Mouse (Mus musculus) thymus, adult 2 months (tissue): Measurements from ENCODE around the gene Coro1b. TPM values are rescaled to one million over a fixed set of nuclear protein-coding genes. Genes with fewer than 3 reads are reported as not detected.

ENCODE experiments used
- DNase-seq: peaks from one replicate; pipeline ENCODE4 v3.0.0; 2021
- H3K27ac ChIP-seq: fragments of 200-500 bp; 2 replicates; pipeline ENCODE4 v1.5.1; 2012; ENCODE audit warnings: low read length, control low read depth; ENCODE audit not compliant: control insufficient read depth, insufficient read depth
- H3K27me3 ChIP-seq: fragments of 200-500 bp; 2 replicates; pipeline ENCODE4 v1.6.1; 2012; ENCODE audit warnings: mild to moderate bottlenecking, low read length, moderate library complexity, mixed read lengths; ENCODE audit not compliant: control insufficient read depth, insufficient read depth
- H3K36me3 ChIP-seq: fragments of 200-500 bp; 2 replicates; pipeline ENCODE4 v1.6.1; 2012; ENCODE audit warnings: mild to moderate bottlenecking, low read length, moderate library complexity; ENCODE audit not compliant: control insufficient read depth, insufficient read depth
- H3K4me1 ChIP-seq: fragments of 200-500 bp; replicated peaks from 2 replicates; pipeline ENCODE4 v1.6.1; 2012; ENCODE audit warnings: low read length; ENCODE audit not compliant: control insufficient read depth, insufficient read depth
- H3K4me3 ChIP-seq: fragments of 200-500 bp; 2 replicates; pipeline ENCODE4 v1.5.1; 2012; ENCODE audit warnings: mild to moderate bottlenecking, low read length, control low read depth, moderate library complexity; ENCODE audit not compliant: control insufficient read depth, insufficient read depth
- CTCF ChIP-seq: fragments of 200-500 bp; IDR thresholded peaks from 2 replicates; pipeline ENCODE4 v1.5.1; 2012; ENCODE audit warnings: mild to moderate bottlenecking, control low read depth, low read length, moderate library complexity, borderline replicate concordance; ENCODE audit not compliant: control insufficient read depth, poor library complexity, insufficient read depth; ENCODE audit errors: extremely low read depth
- POLR2A ChIP-seq: fragments of 200-500 bp; IDR thresholded peaks from 2 replicates; pipeline ENCODE4 v1.6.1; 2012; ENCODE audit warnings: mild to moderate bottlenecking, low read length, control low read depth, moderate library complexity; ENCODE audit not compliant: control insufficient read depth, poor library complexity, insufficient read depth; ENCODE audit errors: extremely low read depth
- WGBS: fragments of 180-500 bp; shearing (Covaris S2); methylation state at CpG from one replicate; pipeline ENCODE4 v1.1.7; 2018; 5-methylcytosine and 5-hydroxymethylcytosine counted together
- polyA plus RNA-seq: library from polyadenylated mRNA; depleted of rRNA; stranded (reverse); fragments of >200 nt; gene quantifications from 2 replicates; pipeline ENCODE4 v1.2.3, GENCODE M21; 2012

Gene Coro1b
- polyA plus RNA-seq, 1 experiment, result 508 TPM

DNA sequence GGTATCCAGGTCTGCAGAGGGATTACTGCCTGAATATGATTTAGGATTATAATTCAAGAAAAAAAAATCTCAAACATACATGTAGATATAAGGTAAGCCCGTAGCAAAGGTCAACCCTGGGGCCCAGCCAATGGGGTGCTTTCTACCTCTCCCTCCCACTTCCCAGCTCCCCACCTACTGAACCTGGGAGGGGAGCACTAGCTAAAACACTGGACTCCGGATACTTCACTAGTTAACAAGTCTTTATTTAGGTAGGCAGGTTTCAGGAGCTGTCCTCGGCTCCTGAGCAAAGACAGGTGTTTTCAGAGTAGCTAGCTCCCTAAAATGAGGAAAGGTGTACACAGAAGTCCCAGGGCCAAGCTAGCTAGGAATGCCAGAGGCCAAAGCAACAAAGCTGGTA, 15.7 kb downstream of the Coro1b start:
- Histone ChIP-seq H3K27me3 (no peaks in the 10 kb centered on the region), H3K27ac (no peak overlapping the region), H3K4me1 (peaks cover 9% of the 10 kb centered on the region), H3K36me3 (no peaks in the 10 kb centered on the region), H3K4me3 (no peak overlapping the region)
- TF ChIP-seq CTCF, result no peak
- TF ChIP-seq POLR2A, result no peak
- no peak for DNase-seq
- 97% methylated on average over 3 of the region's 3 CpGs for WGBS

- Histone ChIP-seq H3K4me1 (peaks cover 9% of the 10 kb centered on the region), H3K4me3 (no peak overlapping the region), H3K27ac (no peak overlapping the region), H3K27me3 (no peaks in the 10 kb centered on the region), H3K36me3 (no peaks in the 10 kb centered on the region)
- DNase-seq, result no peak
- 87% methylated on average over 2 of the region's 2 CpGs for WGBS
- TF ChIP-seq POLR2A (no peak), CTCF (no peak)
These were observed 16.3 kb downstream of the Coro1b start for GRCm38 (mm10) chr19:4164721-4165120.

- WGBS, result 95% methylated on average over 9 of the region's 9 CpGs
- H3K4me1 ChIP-seq, result peaks cover 31% of the 10 kb centered on the region
- no peak for DNase-seq
- TF ChIP-seq POLR2A (no peak), CTCF (no peak)
- no peaks in the 10 kb centered on the region for H3K27me3 ChIP-seq
- no peaks in the 10 kb centered on the region for H3K36me3 ChIP-seq
- H3K27ac ChIP-seq, result no peak overlapping the region
- H3K4me3 ChIP-seq, result no peak overlapping the region
These were observed 18.5 kb downstream of the Coro1b start for GRCm38 (mm10) chr19:4166678-4167476.

DNA sequence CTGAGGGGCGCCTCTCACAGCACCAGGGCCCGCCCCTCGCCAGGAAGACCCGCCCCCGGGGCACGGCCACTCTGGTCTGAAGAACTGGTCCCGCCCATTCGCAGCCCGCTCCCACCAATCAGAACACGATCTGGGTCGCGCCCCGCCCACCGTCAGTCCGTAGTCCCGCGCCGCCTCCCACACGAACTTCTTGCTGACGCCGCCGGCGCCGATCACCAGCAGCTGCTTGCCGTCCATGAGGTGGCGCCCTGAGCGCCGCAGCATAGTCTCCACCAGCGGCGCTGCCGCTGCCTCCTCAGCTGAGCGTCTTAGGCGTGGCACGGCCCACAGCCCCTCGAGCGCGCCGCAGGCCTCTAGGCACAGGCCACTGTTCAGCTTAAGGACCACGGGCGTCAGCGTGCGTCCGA, 21.0 kb downstream of the Coro1b start:
- 2% methylated on average over 43 of the region's 43 CpGs for WGBS
- peak overlapping the region; percentile 5; the same call in 1 of the 2 replicates for H3K27ac ChIP-seq
- TF ChIP-seq CTCF (peak; percentile 95), POLR2A (peak; percentile 93)
- peaks cover 25% of the 10 kb centered on the region for H3K4me1 ChIP-seq
- no peaks in the 10 kb centered on the region for H3K27me3 ChIP-seq
- no peaks in the 10 kb centered on the region for H3K36me3 ChIP-seq
- H3K4me3 ChIP-seq, result peak overlapping the region; percentile 50
- DNase-seq, result peak; percentile 99

- peak overlapping the region; percentile 5; the same call in 1 of the 2 replicates for H3K27ac ChIP-seq
- no peaks in the 10 kb centered on the region for H3K27me3 ChIP-seq
- H3K36me3 ChIP-seq, result no peaks in the 10 kb centered on the region
- peak overlapping the region; percentile 50 for H3K4me3 ChIP-seq
- H3K4me1 ChIP-seq, result peaks cover 25% of the 10 kb centered on the region
- TF ChIP-seq CTCF (no peak), POLR2A (no peak)
- DNase-seq, result no peak
- 3% methylated on average over 27 of the region's 27 CpGs for WGBS
These were observed 21.4 kb downstream of the Coro1b start for GRCm38 (mm10) chr19:4169810-4170209.

DNA sequence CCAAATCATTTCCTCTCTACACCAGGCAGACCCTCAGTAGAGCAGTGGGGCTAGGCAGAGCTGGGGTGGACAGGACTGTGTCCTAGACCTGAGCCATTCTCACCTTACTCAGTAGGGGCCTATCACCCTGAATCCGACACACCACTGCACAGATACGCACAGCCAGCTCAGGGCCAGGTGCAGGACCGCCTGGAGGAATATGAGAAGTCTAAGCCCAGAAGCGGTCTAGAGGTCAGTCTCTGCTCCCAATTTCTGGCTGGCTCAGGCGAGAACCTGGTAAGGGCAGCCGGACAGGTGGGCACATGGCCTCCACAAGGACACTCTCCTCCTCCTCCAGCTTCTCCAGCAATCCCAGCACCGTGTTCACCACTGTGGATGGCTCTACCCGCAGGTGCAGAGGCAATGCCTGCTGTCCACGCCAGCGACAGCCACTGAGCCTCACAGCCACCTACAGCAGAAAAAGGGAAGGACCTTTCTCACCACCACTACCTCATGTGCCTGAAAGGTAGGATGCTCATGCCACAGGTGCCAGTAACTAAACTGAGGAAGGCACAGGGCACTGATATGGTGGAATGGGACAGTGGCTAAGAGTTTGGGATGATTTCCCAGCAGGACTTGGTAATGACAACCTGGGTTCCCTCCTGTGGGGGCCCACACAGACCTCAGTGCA, 22.4 kb downstream of the Coro1b start:
- WGBS, result 81% methylated on average over 10 of the region's 10 CpGs
- Histone ChIP-seq H3K27me3 (no peaks in the 10 kb centered on the region), H3K4me3 (no peak overlapping the region), H3K4me1 (peaks cover 25% of the 10 kb centered on the region), H3K36me3 (no peaks in the 10 kb centered on the region), H3K27ac (no peak overlapping the region)
- TF ChIP-seq CTCF (no peak), POLR2A (no peak)
- DNase-seq, result no peak
